Mouse (Mus musculus) stomach, embryonic 16.5 days (tissue): ENCODE results near the gene Lgals12. TPM values are rescaled to one million over a fixed set of nuclear protein-coding genes. Genes with fewer than 3 reads are reported as not detected.
A peak's percentile ranks its signal among the peaks of the same experiment; 100 is the strongest.

Experiments used
- ATAC-seq: fragments of 200-750 bp; cut with Nextera tagmentation; 2 replicates; pipeline ENCODE4 v1.8.0; 2017; ENCODE audit warnings: moderate number of reproducible peaks, moderate TSS enrichment; ENCODE audit not compliant: insufficient read depth, low FRiP score
- H3K27ac ChIP-seq: fragments of 300-500 bp; sonication (generic); 2 replicates; pipeline ENCODE4 v1.5.1; 2014; ENCODE audit warnings: low read length
- H3K27me3 ChIP-seq: fragments of 300-500 bp; sonication (generic); 2 replicates; pipeline ENCODE4 v1.6.1; 2014; ENCODE audit warnings: low read length, control low read depth, mixed read lengths; ENCODE audit not compliant: control insufficient read depth, insufficient read depth
- H3K36me3 ChIP-seq: fragments of 300-500 bp; sonication (generic); 2 replicates; pipeline ENCODE4 v1.6.1; 2014; ENCODE audit warnings: low read length; ENCODE audit not compliant: control insufficient read depth, insufficient read depth
- H3K4me1 ChIP-seq: fragments of 300-500 bp; sonication (generic); 2 replicates; pipeline ENCODE4 v1.6.1; 2014; ENCODE audit warnings: low read length, control low read depth, mixed read lengths; ENCODE audit not compliant: control insufficient read depth, insufficient read depth
- H3K4me2 ChIP-seq: fragments of 300-500 bp; sonication (generic); 2 replicates; pipeline ENCODE4 v1.6.1; 2014; ENCODE audit warnings: low read depth, low read length, mixed read lengths
- H3K4me3 ChIP-seq: fragments of 300-500 bp; sonication (generic); replicated peaks from 2 replicates; pipeline ENCODE4 v1.5.1; 2014; ENCODE audit warnings: mild to moderate bottlenecking, low read length
- H3K9ac ChIP-seq: fragments of 300-500 bp; sonication (generic); 2 replicates; pipeline ENCODE4 v1.6.1; 2014; ENCODE audit warnings: low read length
- H3K9me3 ChIP-seq: fragments of 300-500 bp; sonication (generic); replicated peaks from 2 replicates; pipeline ENCODE4 v1.6.1; 2016; ENCODE audit warnings: low read length, control low read depth; ENCODE audit not compliant: control insufficient read depth
- WGBS: fragments of 180-500 bp; shearing (Covaris S2); extraction: QIAGEN DNeasy Blood & Tissue Kit; methylation state at CpG from one replicate; pipeline ENCODE4 v1.1.7; 2014; 5-methylcytosine and 5-hydroxymethylcytosine counted together
- polyA plus RNA-seq: library from polyadenylated mRNA; unstranded; fragments of >200 nt; fragmentation: Nextera tagmentation; extraction: Ambion mirVana; gene quantifications from 2 replicates; pipeline ENCODE4 v1.2.1, GENCODE M21; 2015

Gene Lgals12
- polyA plus RNA-seq: 3.5 and 3.6 TPM in 2 replicates

DNA sequence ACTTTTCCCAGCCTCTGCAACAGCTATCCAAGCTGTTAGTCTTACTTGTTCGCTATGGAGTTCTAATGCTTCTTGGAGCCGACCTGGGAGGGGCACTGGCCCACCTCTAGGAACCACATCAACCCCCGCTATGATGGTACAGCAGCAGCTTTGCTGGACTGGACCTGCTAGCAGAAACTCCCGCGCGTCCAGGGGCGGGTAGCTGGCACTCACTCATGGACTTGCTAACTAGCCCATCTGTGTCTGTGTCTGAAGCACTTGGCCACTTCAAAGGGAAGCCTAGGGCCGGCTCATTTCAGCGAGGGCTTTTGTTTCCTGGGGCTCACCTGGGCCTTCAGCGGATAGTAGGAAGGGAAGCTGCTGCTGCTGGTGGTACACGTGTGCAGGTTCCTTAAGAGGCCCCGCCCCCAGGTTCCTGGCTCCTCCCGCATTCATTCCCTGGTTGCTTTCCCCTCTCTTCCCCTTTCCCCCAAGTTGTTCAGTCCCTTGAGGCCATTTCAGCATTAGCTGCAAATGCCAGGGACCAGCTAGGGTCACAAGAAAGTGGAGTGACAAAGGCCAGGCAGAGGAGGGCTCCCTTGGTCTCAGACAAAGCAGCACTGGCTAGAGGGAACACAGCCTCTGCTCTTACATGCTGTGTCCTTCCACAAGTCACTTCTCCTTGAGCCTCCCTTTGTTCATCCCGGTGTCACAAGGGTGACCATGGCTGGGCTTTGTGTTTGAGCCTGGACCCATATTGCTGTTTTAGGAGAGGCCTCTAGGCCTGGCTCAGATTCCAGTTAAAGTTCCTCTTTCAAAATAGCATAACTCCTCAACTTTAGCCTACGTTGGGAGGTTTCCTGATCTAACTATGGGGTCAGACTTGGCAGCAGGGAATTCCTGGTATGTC lies at the start of gene Lgals12:
Gene Lgals12, minus strand, starts transcription at position 393 of the 889 bp plus-strand sequence.
- Histone ChIP-seq H3K4me3 (peak within 1 kb of the TSS; percentile 39), H3K9ac (peak within 1 kb of the TSS; percentile 69), H3K9me3 (no peaks in the 10 kb centered on the region), H3K27ac (peak within 1 kb of the TSS; percentile 90), H3K36me3 (no peaks in the 10 kb centered on the region), H3K4me2 (peak within 1 kb of the TSS; percentile 68), H3K27me3 (no peaks in the 10 kb centered on the region), H3K4me1 (peaks cover 19% of the 10 kb centered on the region)
- ATAC-seq: peak; percentile 47; the same call in 1 of the 2 replicates
- whole genome bisulfite sequencing: 8% methylated on average over 15 of the region's 15 CpGs

DNA sequence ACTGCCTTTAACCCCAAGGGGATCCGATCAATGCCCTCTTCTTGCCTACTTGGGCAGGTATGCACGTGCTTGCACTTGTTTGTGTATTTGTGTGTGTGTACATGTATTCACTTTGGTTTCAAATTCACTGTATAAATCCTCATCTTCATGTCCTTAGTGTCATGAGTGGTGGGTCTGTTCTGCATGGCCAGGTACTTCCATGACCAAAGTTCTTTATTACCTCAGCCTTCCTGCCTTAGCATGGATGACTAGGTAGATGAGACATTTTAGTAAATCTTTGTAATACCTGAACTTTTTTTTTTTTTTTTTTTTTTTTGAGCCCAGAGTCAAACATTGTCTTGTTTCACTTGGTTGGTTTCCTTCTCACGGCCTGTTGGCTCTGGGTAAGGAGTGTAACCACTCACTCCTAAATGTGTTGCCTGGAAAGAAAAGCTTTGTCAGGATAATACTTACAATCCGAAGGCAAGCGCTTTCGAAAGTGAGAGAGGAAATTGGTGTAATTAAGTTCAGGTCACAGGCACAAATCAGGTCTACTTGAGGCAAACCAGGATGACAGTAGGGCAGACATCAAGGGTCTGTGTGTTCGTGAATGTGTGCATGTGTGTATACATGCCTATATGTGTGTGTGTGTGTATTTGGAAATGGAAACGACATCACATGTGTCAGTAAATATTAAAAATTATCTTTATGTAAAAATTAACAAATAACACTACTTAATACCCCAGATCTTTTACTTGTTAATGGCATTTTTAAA lies 42.1 kb upstream of the Lgals12 start:
- Histone ChIP-seq H3K4me3 (no peak overlapping the region), H3K36me3 (no peaks in the 10 kb centered on the region), H3K9ac (no peak overlapping the region), H3K4me2 (no peak overlapping the region), H3K4me1 (no peaks in the 10 kb centered on the region), H3K27me3 (no peaks in the 10 kb centered on the region), H3K27ac (no peak overlapping the region), H3K9me3 (no peaks in the 10 kb centered on the region)
- no peak for ATAC-seq
- 78% methylated on average over 8 of the region's 8 CpGs for WGBS

DNA sequence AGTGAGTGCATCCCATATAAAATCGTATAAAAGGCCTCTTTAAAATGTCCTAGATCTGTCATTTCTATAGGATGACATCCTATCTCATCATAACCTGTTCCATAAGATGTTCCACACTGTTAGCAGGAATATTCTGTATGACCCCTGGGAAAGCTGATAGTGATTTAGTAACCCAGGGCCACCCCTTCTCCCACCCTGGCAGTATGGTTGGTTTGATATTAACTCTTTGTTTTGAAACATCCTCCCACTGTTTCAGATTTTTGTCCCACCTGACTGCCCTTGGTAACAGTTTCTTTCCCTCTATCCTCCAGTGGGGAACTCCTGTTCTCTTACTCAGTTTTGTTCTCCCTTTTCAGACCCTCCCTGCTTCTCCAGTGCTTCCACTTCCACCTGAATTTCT lies 26.8 kb upstream of the Lgals12 start:
- Histone ChIP-seq H3K27me3 (no peaks in the 10 kb centered on the region), H3K9ac (no peak overlapping the region), H3K4me1 (no peaks in the 10 kb centered on the region), H3K27ac (no peak overlapping the region), H3K36me3 (no peaks in the 10 kb centered on the region), H3K4me3 (no peak overlapping the region), H3K4me2 (no peak overlapping the region), H3K9me3 (no peaks in the 10 kb centered on the region)
- WGBS: 83% methylated on average over 1 of the region's 1 CpGs
- ATAC-seq: no peak

DNA sequence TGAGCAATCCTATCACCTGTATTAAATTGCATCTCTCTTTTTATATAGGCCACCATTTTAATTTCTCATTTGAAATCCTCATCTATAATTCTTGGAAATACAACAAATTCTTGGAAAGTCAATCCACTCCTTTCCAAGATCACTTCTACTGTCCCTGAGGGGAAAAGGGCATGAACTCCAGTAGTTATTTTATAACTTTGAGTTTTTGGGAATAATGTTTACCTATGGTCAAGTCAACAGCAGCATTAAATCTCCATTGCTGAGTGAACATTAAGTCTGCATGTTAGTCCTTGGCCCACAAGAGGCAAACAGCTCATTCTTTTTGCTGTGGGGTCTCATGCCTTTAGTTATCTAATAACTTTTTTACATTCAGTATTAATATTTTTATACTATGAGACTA lies 26.0 kb upstream of the Lgals12 start:
- H3K4me1 ChIP-seq: no peaks in the 10 kb centered on the region
- H3K27me3 ChIP-seq: no peaks in the 10 kb centered on the region
- H3K27ac ChIP-seq: no peak overlapping the region
- no peak overlapping the region for H3K4me2 ChIP-seq
- no peak for ATAC-seq
- H3K9ac ChIP-seq: no peak overlapping the region
- no peaks in the 10 kb centered on the region for H3K36me3 ChIP-seq
- no peak overlapping the region for H3K4me3 ChIP-seq
- no peaks in the 10 kb centered on the region for H3K9me3 ChIP-seq

DNA sequence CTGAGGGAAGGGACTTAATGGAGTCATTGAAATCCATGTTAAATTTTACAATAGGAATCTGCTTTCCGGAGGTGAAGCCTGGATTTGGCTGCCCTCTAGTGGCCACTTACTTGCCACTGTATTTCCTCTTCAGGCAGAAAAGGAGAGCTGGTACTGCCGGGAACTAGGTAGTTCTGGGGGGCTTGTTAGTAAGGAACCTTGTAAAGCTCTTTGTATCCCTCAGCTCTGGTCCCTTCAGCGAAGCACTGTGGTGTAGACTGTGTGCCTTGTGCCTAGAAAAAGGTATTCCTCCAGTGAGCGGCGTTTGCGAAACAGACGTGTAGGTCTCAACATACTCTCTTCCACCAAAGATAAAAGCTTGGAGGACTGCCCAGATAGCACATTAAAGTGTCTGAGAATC lies 10.7 kb upstream of the Lgals12 start:
- Histone ChIP-seq H3K27ac (no peak overlapping the region), H3K4me1 (no peaks in the 10 kb centered on the region), H3K9me3 (no peaks in the 10 kb centered on the region), H3K4me3 (no peak overlapping the region), H3K27me3 (no peaks in the 10 kb centered on the region), H3K36me3 (no peaks in the 10 kb centered on the region), H3K4me2 (no peak overlapping the region), H3K9ac (no peak overlapping the region)
- 0 out of 2 replicates have a peak, but pooled peaks have one; percentile 33 for ATAC-seq
- WGBS: 36% methylated on average over 7 of the region's 7 CpGs

DNA sequence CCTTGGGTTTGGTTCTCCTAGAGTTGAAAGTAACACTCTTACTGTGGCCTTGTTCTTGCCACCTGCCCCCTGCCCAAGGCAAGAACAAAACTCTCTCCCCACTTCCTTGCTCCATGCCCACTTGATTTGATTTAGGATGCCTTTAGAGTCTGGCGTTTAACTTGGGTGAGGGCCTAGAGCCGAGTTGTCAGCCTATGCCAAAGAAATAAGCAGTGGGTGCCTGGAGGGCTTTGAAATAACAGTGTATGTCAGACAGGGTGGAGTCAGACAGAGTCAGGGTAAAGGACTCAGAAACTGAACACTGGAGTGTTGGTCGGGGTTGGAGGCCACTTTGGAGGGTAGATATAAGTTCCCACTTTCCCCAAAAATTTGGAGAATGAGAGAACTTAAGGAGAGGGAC lies 10.1 kb upstream of the Lgals12 start:
- Histone ChIP-seq H3K4me2 (no peak overlapping the region), H3K27ac (no peak overlapping the region), H3K27me3 (no peaks in the 10 kb centered on the region), H3K36me3 (no peaks in the 10 kb centered on the region), H3K4me1 (0 out of 2 replicates have a peak, but pooled peaks cover 5% of the 10 kb centered on the region), H3K4me3 (no peak overlapping the region), H3K9ac (no peak overlapping the region), H3K9me3 (no peaks in the 10 kb centered on the region)
- no peak for ATAC-seq
- 55% methylated on average over 3 of the region's 3 CpGs for WGBS

DNA sequence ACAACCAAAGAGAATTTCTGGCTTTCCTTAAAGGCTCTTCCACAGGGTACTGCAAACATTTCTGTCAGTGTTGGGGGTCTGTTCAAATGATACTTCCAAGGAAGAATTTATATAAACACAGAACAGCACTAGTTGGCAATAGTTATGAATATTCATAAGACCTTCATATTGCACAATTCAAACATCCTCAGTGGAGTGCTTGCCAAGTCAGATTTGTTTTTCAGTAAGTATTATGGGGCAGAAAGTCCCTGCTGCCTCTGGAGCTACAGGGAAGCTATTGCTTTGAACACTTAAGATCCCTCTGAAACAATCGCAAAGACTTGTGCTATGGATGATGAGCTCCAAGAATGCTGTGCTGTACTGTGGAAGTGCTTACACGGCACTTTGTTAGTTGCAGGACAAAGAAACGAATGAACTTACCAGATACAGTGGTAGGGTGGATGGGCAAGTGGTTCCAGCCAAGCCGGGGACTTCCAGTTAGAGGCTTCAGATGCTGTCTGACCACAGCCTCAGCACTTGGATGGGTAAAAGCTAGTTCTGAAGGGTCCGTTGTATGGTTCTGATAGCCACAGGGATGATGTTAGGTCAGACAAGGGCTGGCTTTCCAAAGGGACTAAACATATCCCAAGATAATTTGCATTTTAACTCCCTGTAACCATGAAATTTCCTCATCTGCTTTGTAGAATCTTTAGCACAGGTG lies 9.4 kb upstream of the Lgals12 start:
- Histone ChIP-seq H3K4me3 (no peak overlapping the region), H3K9me3 (no peaks in the 10 kb centered on the region), H3K27me3 (no peaks in the 10 kb centered on the region), H3K4me2 (no peak overlapping the region), H3K4me1 (0 out of 2 replicates have a peak, but pooled peaks cover 8% of the 10 kb centered on the region), H3K36me3 (no peaks in the 10 kb centered on the region), H3K9ac (no peak overlapping the region), H3K27ac (no peak overlapping the region)
- ATAC-seq: no peak
- WGBS: 79% methylated on average over 5 of the region's 5 CpGs

DNA sequence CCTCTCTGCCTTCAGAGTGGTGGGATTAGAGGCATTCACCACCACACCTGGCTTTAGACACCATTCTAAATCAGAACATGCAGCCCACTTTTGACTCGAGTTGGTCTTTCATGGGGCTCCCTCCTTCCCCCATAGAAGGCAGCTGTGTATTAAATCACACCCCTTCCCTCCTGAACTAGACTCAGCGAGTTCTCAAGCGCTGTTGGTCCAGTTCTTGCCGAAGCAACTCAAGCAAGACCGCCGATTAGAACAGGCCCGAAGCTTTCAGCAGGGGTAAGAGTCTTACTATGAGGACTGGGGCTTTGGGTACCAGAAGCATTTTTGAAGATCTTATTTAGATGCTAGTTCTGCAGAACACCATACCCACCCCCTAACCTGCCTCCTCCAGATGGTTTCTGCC lies 6.2 kb upstream of the Lgals12 start:
- H3K4me1 ChIP-seq: peaks cover 10% of the 10 kb centered on the region; the same call in 1 of the 2 replicates
- H3K4me2 ChIP-seq: no peak overlapping the region
- H3K9ac ChIP-seq: no peak overlapping the region
- no peaks in the 10 kb centered on the region for H3K27me3 ChIP-seq
- H3K27ac ChIP-seq: no peak overlapping the region
- H3K36me3 ChIP-seq: no peaks in the 10 kb centered on the region
- no peaks in the 10 kb centered on the region for H3K9me3 ChIP-seq
- no peak for ATAC-seq
- no peak overlapping the region for H3K4me3 ChIP-seq
- 91% methylated on average over 7 of the region's 7 CpGs for WGBS
